Mouse (Mus musculus) kidney, postnatal 0 days (tissue): Measurements from ENCODE around the gene Gm12184. TPM values are rescaled to one million over a fixed set of nuclear protein-coding genes. Genes with fewer than 3 reads are reported as not detected.
"Not testable (repeated sequence)": the region's sequence is repeated elsewhere in the genome, so short reads cannot be mapped to it uniquely, and the experiment has no call there.

Experiments used
- ATAC-seq: fragments of 200-750 bp; cut with Nextera tagmentation; replicated peaks from 2 replicates; pipeline ENCODE4 v1.8.0; 2017; ENCODE audit warnings: low read depth, moderate number of reproducible peaks, moderate TSS enrichment, moderate library complexity; ENCODE audit not compliant: low FRiP score
- DNase-seq: peaks from one replicate; pipeline ENCODE4 v3.0.0-alpha.2; 2016; ENCODE audit warnings: low spot score
- H3K27ac ChIP-seq: fragments of 300-500 bp; sonication (generic); 2 replicates; pipeline ENCODE4 v1.5.1; 2014; ENCODE audit warnings: mild to moderate bottlenecking
- H3K27me3 ChIP-seq: fragments of 300-500 bp; sonication (generic); 2 replicates; pipeline ENCODE4 v1.6.1; 2014; ENCODE audit warnings: low read length, mixed read lengths; ENCODE audit not compliant: insufficient read depth
- H3K36me3 ChIP-seq: fragments of 300-500 bp; sonication (generic); 2 replicates; pipeline ENCODE4 v1.6.1; 2014; ENCODE audit warnings: low read length, mixed read lengths; ENCODE audit not compliant: insufficient read depth
- H3K4me1 ChIP-seq: fragments of 300-500 bp; sonication (generic); replicated peaks from 2 replicates; pipeline ENCODE4 v1.6.1; 2014; ENCODE audit warnings: antibody characterized with exemption, low read length, mixed read lengths; ENCODE audit not compliant: insufficient read depth
- H3K4me2 ChIP-seq: fragments of 300-500 bp; sonication (generic); 2 replicates; pipeline ENCODE4 v1.6.1; 2014; ENCODE audit warnings: mild to moderate bottlenecking, low read length, moderate library complexity, mixed read lengths
- H3K4me3 ChIP-seq: fragments of 300-500 bp; sonication (generic); replicated peaks from 2 replicates; pipeline ENCODE4 v1.5.1; 2014; ENCODE audit warnings: low read depth, low read length
- H3K9ac ChIP-seq: fragments of 300-500 bp; sonication (generic); 2 replicates; pipeline ENCODE4 v1.6.1; 2014; ENCODE audit warnings: low read depth, low read length
- H3K9me3 ChIP-seq: fragments of 300-500 bp; sonication (generic); replicated peaks from 2 replicates; pipeline ENCODE4 v1.6.1; 2016; ENCODE audit warnings: low read length, inconsistent platforms, mixed read lengths
- CTCF ChIP-seq: IDR thresholded peaks from 2 replicates; pipeline ENCODE4 v1.5.1; 2016; ENCODE audit warnings: antibody characterized with exemption, low read depth, mild to moderate bottlenecking, moderate library complexity
- WGBS: fragments of 180-500 bp; shearing (Covaris S2); extraction: QIAGEN DNeasy Blood & Tissue Kit; methylation state at CpG from one replicate; pipeline ENCODE4 v1.1.7; 2014; 5-methylcytosine and 5-hydroxymethylcytosine counted together
- polyA plus RNA-seq: library from polyadenylated mRNA; unstranded; fragments of >200 nt; fragmentation: Nextera tagmentation; extraction: Ambion mirVana; gene quantifications from 2 replicates; pipeline ENCODE4 v1.2.1, GENCODE M21; 2015

The Gm12184 gene
- polyA plus RNA-seq, 1 experiment from 2014 or later, result 10.3 TPM

DNA sequence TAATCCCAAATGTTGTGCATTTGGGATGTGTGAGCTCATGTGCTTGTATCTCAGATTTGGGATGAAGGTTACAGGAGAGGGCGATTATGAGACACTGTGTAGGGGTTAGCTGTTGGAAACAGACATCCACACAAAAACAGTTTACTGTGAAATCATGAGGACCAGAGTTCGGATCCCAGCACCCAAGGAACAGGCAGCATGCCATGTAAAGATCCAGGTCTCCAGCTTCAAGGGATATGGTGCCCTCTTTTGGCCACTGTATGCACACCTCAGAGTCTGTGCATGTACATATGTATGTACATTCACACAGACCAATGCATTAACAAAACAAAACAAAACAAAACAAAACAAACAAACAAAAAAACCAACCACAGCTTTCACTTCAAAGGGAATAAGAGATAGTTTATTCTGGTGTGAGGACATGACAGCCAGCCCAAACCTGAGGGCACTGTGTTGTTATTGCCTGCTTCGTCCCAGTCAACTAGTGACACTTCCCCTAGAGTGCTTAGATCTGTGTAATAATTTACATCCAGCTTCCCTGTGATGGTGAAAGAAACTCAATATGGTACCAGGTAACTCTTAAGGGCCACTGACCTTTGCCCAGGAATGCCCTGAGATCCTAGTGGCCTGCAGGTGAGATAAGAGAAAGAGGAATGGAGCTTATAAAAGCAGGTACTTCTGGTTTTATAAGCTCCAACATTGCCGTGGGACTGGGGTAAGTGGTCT, 25.0 kb upstream of the Gm12184 start:
- Histone ChIP-seq H3K4me3 (no peak overlapping the region), H3K27me3 (no peaks in the 10 kb centered on the region), H3K4me1 (no peaks in the 10 kb centered on the region), H3K36me3 (no peaks in the 10 kb centered on the region), H3K4me2 (no peak overlapping the region), H3K27ac (no peak overlapping the region), H3K9me3 (no peaks in the 10 kb centered on the region), H3K9ac (no peak overlapping the region)
- peak; percentile 37; the same call in 1 of the 2 replicates for TF ChIP-seq CTCF
- DNase-seq, result no peak
- no peak for ATAC-seq
- WGBS, result 86% methylated on average over 4 of the region's 4 CpGs

DNA sequence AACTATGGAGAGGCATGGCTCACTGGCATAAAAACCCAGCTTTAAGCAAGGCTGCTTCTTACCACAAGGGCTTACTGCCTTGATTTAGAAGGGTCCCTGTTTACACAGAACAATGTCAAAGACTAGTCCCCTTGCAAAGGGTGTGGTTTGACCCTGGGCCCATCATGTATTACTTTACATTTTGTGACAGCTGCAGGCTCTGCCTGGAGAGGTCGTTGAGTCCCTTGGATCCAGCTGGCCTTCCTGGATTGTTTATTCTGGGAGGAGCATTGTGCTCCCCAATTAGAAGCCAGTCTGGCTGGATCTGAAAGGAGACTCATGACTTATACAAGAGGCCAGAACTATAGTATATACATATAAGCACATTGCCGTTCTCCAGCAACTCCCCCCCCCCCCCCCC, 23.8 kb upstream of the Gm12184 start:
- WGBS, result 37% methylated on average over 2 of the region's 2 CpGs
- H3K27me3 ChIP-seq, result no peaks in the 10 kb centered on the region
- H3K36me3 ChIP-seq, result no peaks in the 10 kb centered on the region
- H3K4me3 ChIP-seq, result no peak overlapping the region
- ATAC-seq (no peak), DNase-seq (no peak)
- no peak overlapping the region for H3K27ac ChIP-seq
- no peaks in the 10 kb centered on the region for H3K9me3 ChIP-seq
- TF ChIP-seq CTCF, result no peak
- no peaks in the 10 kb centered on the region for H3K4me1 ChIP-seq
- H3K4me2 ChIP-seq, result no peak overlapping the region
- no peak overlapping the region for H3K9ac ChIP-seq

DNA sequence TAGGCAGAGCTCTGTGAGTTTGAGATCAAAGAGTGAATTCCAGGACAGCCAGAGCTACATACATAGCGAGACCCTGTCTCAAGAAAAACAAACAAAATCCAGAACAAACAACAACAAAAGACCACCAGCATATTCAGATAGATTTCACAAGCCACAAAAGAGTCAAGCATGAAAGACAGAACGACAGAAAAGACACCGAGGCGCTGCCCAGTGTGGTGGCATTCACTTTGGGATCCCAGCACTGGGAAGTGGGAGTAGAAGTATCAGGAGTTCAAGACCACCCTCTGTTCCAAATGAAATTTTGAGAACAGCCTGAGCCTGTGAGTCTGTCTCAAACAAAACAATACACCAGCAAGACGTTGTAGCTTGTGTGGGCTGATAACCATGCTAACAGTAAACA, 20.4 kb upstream of the Gm12184 start:
- 63% methylated on average over 5 of the region's 5 CpGs for WGBS
- Histone ChIP-seq H3K36me3 (no peaks in the 10 kb centered on the region), H3K4me1 (no peaks in the 10 kb centered on the region), H3K4me2 (no peak overlapping the region), H3K4me3 (no peak overlapping the region), H3K9me3 (no peaks in the 10 kb centered on the region), H3K27me3 (no peaks in the 10 kb centered on the region), H3K9ac (no peak overlapping the region), H3K27ac (no peak overlapping the region)
- TF ChIP-seq CTCF, result no peak
- ATAC-seq, result no peak
- DNase-seq, result no peak

DNA sequence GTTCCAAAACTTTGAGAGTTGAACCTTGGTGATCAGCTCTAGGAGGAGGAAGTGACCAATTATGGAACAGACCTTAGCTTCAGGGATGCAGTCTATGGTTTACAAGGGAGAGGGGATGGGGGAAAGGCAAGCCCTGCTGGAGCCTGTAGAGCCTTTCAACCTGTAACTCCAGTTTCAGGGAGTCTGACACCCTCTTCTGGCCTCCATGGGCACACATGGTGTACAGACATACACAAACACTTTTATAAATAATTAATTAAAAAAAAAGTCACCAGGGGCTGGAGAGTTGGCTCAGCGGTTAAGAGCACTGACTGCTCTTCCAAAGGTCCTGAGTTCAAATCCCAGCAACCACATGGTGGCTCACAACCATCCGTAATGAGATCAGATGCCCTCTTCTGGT, 19.9 kb upstream of the Gm12184 start:
- not testable (repeated sequence) for H3K4me1 ChIP-seq, H3K9me3 ChIP-seq, ATAC-seq, DNase-seq, H3K27me3 ChIP-seq, H3K4me3 ChIP-seq, H3K4me2 ChIP-seq, H3K27ac ChIP-seq, H3K9ac ChIP-seq, H3K36me3 ChIP-seq
- peak; percentile 7; the same call in 1 of the 2 replicates for TF ChIP-seq CTCF
- 70% methylated on average over 2 of the region's 2 CpGs for WGBS

DNA sequence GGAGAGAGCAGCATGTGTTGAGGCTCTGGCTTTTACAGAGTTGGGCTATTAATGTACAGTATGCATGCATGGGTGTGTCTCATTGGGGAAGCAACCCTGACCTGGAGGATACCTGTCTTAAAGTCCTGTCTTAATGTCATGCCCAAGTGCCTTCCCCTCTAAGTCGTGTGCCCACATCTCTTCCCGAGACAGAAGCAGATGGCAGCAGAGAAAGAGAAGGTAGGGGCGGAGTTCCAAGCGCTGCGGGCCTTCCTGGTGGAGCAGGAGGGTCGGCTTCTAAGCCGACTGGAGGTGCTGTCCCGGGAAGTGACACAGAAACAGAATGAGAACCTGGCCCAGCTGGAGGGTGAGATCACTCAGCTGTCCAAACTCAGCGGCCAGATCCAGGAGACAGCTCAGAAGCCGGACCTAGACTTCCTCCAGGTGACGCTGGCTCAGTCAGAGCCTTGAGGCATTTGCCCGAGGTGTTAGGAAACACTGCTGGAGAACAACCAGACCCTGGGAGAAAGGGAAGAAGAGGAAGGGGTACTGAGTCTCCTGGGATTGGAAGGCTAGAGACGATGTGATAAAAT, 18.9 kb upstream of the Gm12184 start:
- Histone ChIP-seq H3K27me3 (no peaks in the 10 kb centered on the region), H3K27ac (no peak overlapping the region), H3K4me2 (no peak overlapping the region), H3K4me1 (no peaks in the 10 kb centered on the region), H3K9me3 (no peaks in the 10 kb centered on the region), H3K36me3 (no peaks in the 10 kb centered on the region), H3K4me3 (no peak overlapping the region), H3K9ac (no peak overlapping the region)
- ATAC-seq, result no peak
- DNase-seq, result no peak
- TF ChIP-seq CTCF, result no peak
- WGBS, result 26% methylated on average over 13 of the region's 13 CpGs

DNA sequence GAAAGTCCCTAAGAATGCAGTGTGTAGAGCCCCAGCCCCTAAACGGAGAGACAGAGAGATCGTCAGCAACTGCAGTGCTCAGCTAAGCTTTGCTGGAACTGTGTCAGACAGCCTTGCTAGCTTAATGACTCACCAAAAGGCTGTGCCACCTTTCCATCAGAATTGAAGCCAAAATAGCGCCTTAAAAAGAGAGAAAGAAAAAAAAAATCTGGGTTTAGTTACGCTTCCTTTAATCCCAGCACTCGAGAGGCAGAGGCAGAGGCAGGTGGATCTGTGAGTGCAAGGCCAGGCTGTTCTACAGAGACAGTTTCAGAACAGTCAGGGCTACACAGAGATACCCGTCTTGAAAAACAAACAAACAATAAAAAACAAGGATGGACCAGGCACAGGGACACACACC, 17.9 kb upstream of the Gm12184 start:
- Histone ChIP-seq H3K4me2 (no peak overlapping the region), H3K27me3 (no peaks in the 10 kb centered on the region), H3K9me3 (no peaks in the 10 kb centered on the region), H3K4me1 (0 out of 2 replicates have a peak, but pooled peaks cover 3% of the 10 kb centered on the region), H3K9ac (no peak overlapping the region), H3K4me3 (no peak overlapping the region), H3K27ac (no peak overlapping the region), H3K36me3 (no peaks in the 10 kb centered on the region)
- DNase-seq, result no peak
- ATAC-seq, result no peak
- WGBS, result 47% methylated on average over 6 of the region's 6 CpGs
- TF ChIP-seq CTCF, result no peak

DNA sequence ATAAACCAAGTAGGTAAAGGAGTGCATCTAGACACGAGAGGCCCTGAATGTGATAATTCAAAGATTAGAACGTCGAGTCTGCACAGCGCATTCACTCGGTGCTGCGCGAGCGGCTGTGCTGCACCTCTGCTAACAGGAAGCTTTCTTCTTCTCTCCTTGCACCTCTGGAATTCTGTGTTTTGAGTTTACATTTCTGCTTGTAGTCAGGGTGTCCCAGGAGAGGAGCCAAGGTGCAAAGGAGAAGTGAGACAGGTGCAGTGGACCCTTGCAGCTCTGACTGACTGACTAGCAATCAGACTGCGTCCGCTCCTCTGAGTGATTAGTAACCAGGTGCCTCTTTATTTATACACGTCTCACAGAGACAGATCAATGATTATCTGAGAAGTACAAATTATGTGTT, 16.7 kb upstream of the Gm12184 start:
- Histone ChIP-seq H3K4me2 (no peak overlapping the region), H3K9ac (no peak overlapping the region), H3K36me3 (no peaks in the 10 kb centered on the region), H3K4me1 (peaks cover 12% of the 10 kb centered on the region; the same call in 1 of the 2 replicates), H3K27ac (peak overlapping the region; percentile 5; the same call in 1 of the 2 replicates), H3K9me3 (no peaks in the 10 kb centered on the region), H3K27me3 (no peaks in the 10 kb centered on the region), H3K4me3 (no peak overlapping the region)
- ATAC-seq (no peak), DNase-seq (no peak)
- no peak for TF ChIP-seq CTCF
- WGBS, result 61% methylated on average over 11 of the region's 11 CpGs
